Mouse (Mus musculus): Measurements from ENCODE around the gene Ndfip2.

Ndfip2 gene

GRCm38 (mm10) chr14:105258379-105259034 is at the start of gene Ndfip2:
TSS of gene Ndfip2 (plus strand) at chr14:105258573.
- in situ Hi-C loops (cut with MboI), result no loop called here

- in situ Hi-C loops (cut with MboI), result no loop called here
Measured at GRCm38 (mm10) chr14:105219525-105220376, 38.6 kb upstream of the Ndfip2 start.

GRCm38 (mm10) chr14:105222240-105222639 is 36.1 kb upstream of the Ndfip2 start:
- in situ Hi-C loops (cut with MboI), result no loop called here

- in situ Hi-C loops (cut with MboI), result no loop called here
Measured at GRCm38 (mm10) chr14:105225790-105226189, 32.6 kb upstream of the Ndfip2 start.

- in situ Hi-C loops (cut with MboI), result no loop called here
Measured at GRCm38 (mm10) chr14:105232421-105232820, 26.0 kb upstream of the Ndfip2 start.

GRCm38 (mm10) chr14:105236596-105236995 is 21.8 kb upstream of the Ndfip2 start:
- in situ Hi-C loops (cut with MboI), result no loop called here

GRCm38 (mm10) chr14:105237736-105238135 is 20.6 kb upstream of the Ndfip2 start:
- in situ Hi-C loops (cut with MboI), result no loop called here

GRCm38 (mm10) chr14:105238450-105239038 is 19.8 kb upstream of the Ndfip2 start:
- in situ Hi-C loops (cut with MboI), result no loop called here

GRCm38 (mm10) chr14:105240120-105240519 is 18.3 kb upstream of the Ndfip2 start:
- in situ Hi-C loops (cut with MboI), result no loop called here

GRCm38 (mm10) chr14:105243805-105244443 is 14.4 kb upstream of the Ndfip2 start:
- in situ Hi-C loops (cut with MboI), result no loop called here

- in situ Hi-C loops (cut with MboI), result no loop called here
Measured at GRCm38 (mm10) chr14:105251038-105251437, 7.3 kb upstream of the Ndfip2 start.

- in situ Hi-C loops (cut with MboI), result no loop called here
Measured at GRCm38 (mm10) chr14:105253304-105253703, 5.1 kb upstream of the Ndfip2 start.

- in situ Hi-C loops (cut with MboI), result no loop called here
Measured at GRCm38 (mm10) chr14:105254401-105254800, 4.0 kb upstream of the Ndfip2 start.

- in situ Hi-C loops (cut with MboI), result no loop called here
Measured at GRCm38 (mm10) chr14:105255620-105256019, 2.8 kb upstream of the Ndfip2 start.

GRCm38 (mm10) chr14:105259035-105259880 is 885 bp downstream of the Ndfip2 start:
- in situ Hi-C loops (cut with MboI), result no loop called here

- in situ Hi-C loops (cut with MboI), result no loop called here
Measured at GRCm38 (mm10) chr14:105262923-105263322, 4.5 kb downstream of the Ndfip2 start.

GRCm38 (mm10) chr14:105267095-105267494 is 8.7 kb downstream of the Ndfip2 start:
- in situ Hi-C loops (cut with MboI), result no loop called here

GRCm38 (mm10) chr14:105272030-105272429 is 13.7 kb downstream of the Ndfip2 start:
- in situ Hi-C loops (cut with MboI), result no loop called here

- in situ Hi-C loops (cut with MboI), result no loop called here
Measured at GRCm38 (mm10) chr14:105272539-105272938, 14.2 kb downstream of the Ndfip2 start.

GRCm38 (mm10) chr14:105275196-105275595 is 16.8 kb downstream of the Ndfip2 start:
- in situ Hi-C loops (cut with MboI), result no loop called here

GRCm38 (mm10) chr14:105277277-105277676 is 18.9 kb downstream of the Ndfip2 start:
- in situ Hi-C loops (cut with MboI), result no loop called here

All from mature B cell (primary cell).